Mouse (Mus musculus) spleen, adult 2 months (tissue): ENCODE measurements around the gene Olfr455.

ENCODE experiments used
- CTCF ChIP-seq: fragments of 200-500 bp; IDR thresholded peaks from 2 replicates; pipeline ENCODE4 v1.5.1; 2011; ENCODE audit warnings: mild to moderate bottlenecking, inconsistent platforms; ENCODE audit not compliant: insufficient read depth, insufficient read length, insufficient replicate concordance; ENCODE audit errors: extremely low read depth
- POLR2A ChIP-seq: fragments of 200-500 bp; IDR thresholded peaks from 2 replicates; pipeline ENCODE4 v1.6.1; 2011; ENCODE audit warnings: low read depth, low read length, inconsistent platforms

DNA sequence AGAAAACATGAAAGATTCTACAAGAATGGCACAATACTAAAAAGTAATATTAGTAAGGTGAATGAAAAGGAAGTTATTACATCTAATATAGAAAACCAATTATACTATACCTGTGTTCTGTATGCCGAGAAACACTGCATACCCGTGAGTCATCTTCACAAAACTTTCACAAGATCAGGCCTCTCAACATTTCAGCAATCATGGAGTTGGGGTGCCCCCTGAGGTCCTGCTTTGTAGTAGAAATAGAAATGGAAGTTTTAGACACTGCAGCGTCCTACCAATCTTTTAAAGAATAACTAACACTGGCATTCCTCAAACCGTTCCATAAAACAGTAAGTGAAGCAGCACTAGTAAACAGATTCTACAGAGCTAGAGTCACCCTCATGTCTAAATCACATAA lies 31.3 kb upstream of the Olfr455 start:
- TF ChIP-seq CTCF (no peak), POLR2A (no peak)
